Mouse (Mus musculus): ENCODE data around the gene Mslnl. TPM values are rescaled to one million over a fixed set of nuclear protein-coding genes. Genes with fewer than 3 reads are reported as not detected.

Gene Mslnl
- polyA plus RNA-seq, 1 experiment from 2014 or later, result not detected

- Histone ChIP-seq H3K4me1 (replicated peaks) (peaks cover 47% of the 10 kb centered on the region), H3K4me2 (no peak overlapping the region), H3K27ac (no peak overlapping the region), H3K36me3 (peaks cover 42% of the 10 kb centered on the region), H3K9ac (no peak overlapping the region), H3K4me3 (no peak overlapping the region), H3K27me3 (no peaks in the 10 kb centered on the region), H3K9me3 (replicated peaks) (no peaks in the 10 kb centered on the region)
- WGBS, result 87% methylated on average over 9 of the region's 9 CpGs
- ATAC-seq (replicated peaks; ENCODE audit: insufficient number of reproducible peaks, insufficient read depth, low FRiP score, low read depth), result no peak
Measured at GRCm38 (mm10) chr17:25786781-25787504, 51.1 kb downstream of the Mslnl start.

GRCm38 (mm10) chr17:25791320-25791842 lies 55.5 kb downstream of the Mslnl start:
- no peaks in the 10 kb centered on the region for H3K9me3 ChIP-seq (replicated peaks)
- peaks cover 43% of the 10 kb centered on the region for H3K4me1 ChIP-seq (replicated peaks)
- 24% methylated on average over 19 of the region's 19 CpGs for WGBS
- no peaks in the 10 kb centered on the region for H3K27me3 ChIP-seq
- H3K9ac ChIP-seq, result peak overlapping the region; percentile 55
- ATAC-seq (replicated peaks; ENCODE audit: insufficient number of reproducible peaks, insufficient read depth, low FRiP score, low read depth), result 0 out of 2 replicates have a peak, but pooled peaks have one; percentile 2
- H3K36me3 ChIP-seq, result peaks cover 25% of the 10 kb centered on the region; the same call in 1 of the 2 replicates
- H3K4me3 ChIP-seq, result peak overlapping the region; percentile 63
- H3K27ac ChIP-seq, result peak overlapping the region; percentile 91
- peak overlapping the region; percentile 79 for H3K4me2 ChIP-seq

DNA sequence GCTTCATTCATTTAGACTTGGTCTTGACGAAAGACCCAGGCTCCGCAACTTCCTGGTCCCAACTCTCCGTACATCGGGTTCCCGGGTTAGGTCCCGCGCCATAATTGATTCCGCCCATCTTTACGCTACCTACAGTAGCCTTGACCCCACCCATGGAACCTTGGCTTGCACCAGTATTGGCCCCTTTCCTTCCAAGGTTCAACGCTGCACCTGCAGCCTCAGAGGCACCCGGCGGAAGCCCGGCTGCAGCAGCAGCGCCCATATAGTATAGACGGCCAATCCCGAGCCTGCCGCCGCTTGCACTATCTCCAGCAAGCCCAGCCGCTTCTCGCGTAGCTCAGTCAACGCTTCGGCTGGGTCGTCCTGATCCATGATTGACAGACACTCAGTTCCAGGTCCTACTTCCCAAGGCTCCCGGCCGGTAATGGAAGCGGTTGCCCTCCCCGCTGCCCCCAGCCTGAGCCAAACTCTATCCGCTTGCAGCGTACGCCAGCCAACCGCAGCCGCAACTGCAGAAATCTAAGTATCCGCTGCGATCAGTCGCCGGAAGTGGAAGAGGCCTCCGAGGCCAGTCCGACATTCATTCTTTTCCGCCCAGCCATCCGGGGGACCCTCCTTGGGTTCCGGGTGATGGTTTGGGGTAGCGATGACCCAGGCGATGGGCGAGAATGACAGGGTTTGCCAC lies 56.1 kb downstream of the Mslnl start:
- under 1% methylated on average over 45 of the region's 45 CpGs for WGBS
- Histone ChIP-seq H3K9ac (peak overlapping the region; percentile 55), H3K36me3 (peaks cover 25% of the 10 kb centered on the region; the same call in 1 of the 2 replicates), H3K27ac (peak overlapping the region; percentile 91), H3K4me3 (peak overlapping the region; percentile 63), H3K4me2 (peak overlapping the region; percentile 79), H3K4me1 (replicated peaks) (peaks cover 45% of the 10 kb centered on the region), H3K27me3 (no peaks in the 10 kb centered on the region), H3K9me3 (replicated peaks) (no peaks in the 10 kb centered on the region)
- ATAC-seq (replicated peaks; ENCODE audit: insufficient number of reproducible peaks, insufficient read depth, low FRiP score, low read depth), result peak; percentile 35; the same call in 1 of the 2 replicates

- peaks cover 20% of the 10 kb centered on the region; the same call in 1 of the 2 replicates for H3K36me3 ChIP-seq
- H3K27me3 ChIP-seq, result no peaks in the 10 kb centered on the region
- peak within 1 kb of the TSS; percentile 63 for H3K4me3 ChIP-seq
- 1% methylated on average over 14 of the region's 14 CpGs for WGBS
- H3K4me2 ChIP-seq, result peak within 1 kb of the TSS; percentile 79
- no peaks in the 10 kb centered on the region for H3K9me3 ChIP-seq (replicated peaks)
- peaks cover 45% of the 10 kb centered on the region for H3K4me1 ChIP-seq (replicated peaks)
- H3K27ac ChIP-seq, result peak within 1 kb of the TSS; percentile 91
- peak within 1 kb of the TSS; percentile 55 for H3K9ac ChIP-seq
- peak; percentile 77 for ATAC-seq (replicated peaks; ENCODE audit: insufficient number of reproducible peaks, insufficient read depth, low FRiP score, low read depth)
Measured at GRCm38 (mm10) chr17:25792615-25793014, 56.8 kb downstream of the Mslnl start, which contains the start of gene Fam173a. Gene Fam173a (minus strand): TSS chr17:25792901.

DNA sequence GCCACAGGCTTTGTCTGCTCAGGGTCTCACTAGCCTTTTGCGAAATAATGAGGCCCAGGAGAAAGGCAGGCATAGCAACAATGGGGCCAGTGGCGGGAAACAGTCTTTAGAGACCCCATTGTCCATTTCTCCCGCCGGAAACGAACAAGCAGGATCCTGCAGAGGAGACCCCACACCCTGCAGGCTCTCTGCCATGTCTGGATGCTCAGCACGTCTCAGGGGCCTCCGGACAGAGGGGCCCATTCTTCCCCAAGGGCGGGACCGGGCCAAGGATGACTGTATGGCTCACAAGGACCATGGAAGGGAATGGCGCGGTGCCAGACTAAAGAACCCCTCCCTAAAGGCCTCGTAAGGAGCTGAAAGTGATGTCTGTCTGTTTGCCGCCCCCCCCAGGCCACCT lies 58.4 kb downstream of the Mslnl start:
- no peak for ATAC-seq (replicated peaks; ENCODE audit: insufficient number of reproducible peaks, insufficient read depth, low FRiP score, low read depth)
- no peak overlapping the region for H3K4me2 ChIP-seq
- H3K4me3 ChIP-seq, result no peak overlapping the region
- H3K9me3 ChIP-seq (replicated peaks), result no peaks in the 10 kb centered on the region
- peaks cover 45% of the 10 kb centered on the region for H3K4me1 ChIP-seq (replicated peaks)
- no peak overlapping the region for H3K9ac ChIP-seq
- H3K27me3 ChIP-seq, result no peaks in the 10 kb centered on the region
- peaks cover 9% of the 10 kb centered on the region; the same call in 1 of the 2 replicates for H3K36me3 ChIP-seq
- 0 out of 2 replicates have a peak overlapping the region, but pooled peaks have one; percentile 91 for H3K27ac ChIP-seq
- WGBS, result 73% methylated on average over 13 of the region's 13 CpGs

- Histone ChIP-seq H3K9me3 (replicated peaks) (no peaks in the 10 kb centered on the region), H3K27me3 (no peaks in the 10 kb centered on the region), H3K27ac (no peak overlapping the region), H3K4me1 (replicated peaks) (peaks cover 45% of the 10 kb centered on the region), H3K4me2 (0 out of 2 replicates have a peak overlapping the region, but pooled peaks have one; percentile 82), H3K36me3 (0 out of 2 replicates have a peak, but pooled peaks cover 3% of the 10 kb centered on the region), H3K4me3 (no peak overlapping the region), H3K9ac (no peak overlapping the region)
- 85% methylated on average over 17 of the region's 17 CpGs for WGBS
- ATAC-seq (replicated peaks; ENCODE audit: insufficient number of reproducible peaks, insufficient read depth, low FRiP score, low read depth), result no peak
Measured at GRCm38 (mm10) chr17:25794998-25795397, 59.2 kb downstream of the Mslnl start.

DNA sequence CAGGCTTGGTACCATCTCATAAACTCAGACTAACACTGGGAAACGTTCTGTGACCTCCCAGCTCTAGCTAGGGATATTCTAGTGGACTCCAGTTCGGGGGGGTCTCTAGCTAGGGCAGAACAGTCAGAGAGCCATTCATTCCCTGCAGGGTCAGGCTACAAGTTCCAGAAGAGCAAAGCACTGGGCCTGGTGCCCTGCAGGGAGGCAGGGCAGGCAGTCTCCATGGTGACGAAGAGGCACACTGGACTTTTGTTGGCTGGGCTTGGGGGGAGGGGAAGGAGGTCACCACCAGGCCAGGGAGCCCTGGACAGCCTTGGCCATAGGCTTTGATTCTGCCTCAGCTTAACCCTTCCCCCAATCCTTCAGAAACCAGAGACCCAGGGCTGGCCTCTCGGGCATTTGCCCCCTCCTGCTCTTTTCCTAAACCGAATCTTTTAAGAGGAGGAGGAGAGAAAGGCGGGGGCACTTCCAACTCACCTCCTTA lies 59.8 kb downstream of the Mslnl start, which contains the start of gene AC134908.4:
Gene AC134908.4, minus strand, starts transcription at position 51 of the 484 bp plus-strand sequence.
- H3K4me1 ChIP-seq (replicated peaks), result peaks cover 41% of the 10 kb centered on the region
- H3K4me2 ChIP-seq, result peak within 1 kb of the TSS; percentile 82
- H3K4me3 ChIP-seq, result peak within 1 kb of the TSS; percentile 69
- 35% methylated on average over 6 of the region's 6 CpGs for WGBS
- no peaks in the 10 kb centered on the region for H3K36me3 ChIP-seq
- no peak for ATAC-seq (replicated peaks; ENCODE audit: insufficient number of reproducible peaks, insufficient read depth, low FRiP score, low read depth)
- no peak within 1 kb of the TSS for H3K27ac ChIP-seq
- no peaks in the 10 kb centered on the region for H3K9me3 ChIP-seq (replicated peaks)
- H3K9ac ChIP-seq, result peak within 1 kb of the TSS; percentile 65
- H3K27me3 ChIP-seq, result no peaks in the 10 kb centered on the region

DNA sequence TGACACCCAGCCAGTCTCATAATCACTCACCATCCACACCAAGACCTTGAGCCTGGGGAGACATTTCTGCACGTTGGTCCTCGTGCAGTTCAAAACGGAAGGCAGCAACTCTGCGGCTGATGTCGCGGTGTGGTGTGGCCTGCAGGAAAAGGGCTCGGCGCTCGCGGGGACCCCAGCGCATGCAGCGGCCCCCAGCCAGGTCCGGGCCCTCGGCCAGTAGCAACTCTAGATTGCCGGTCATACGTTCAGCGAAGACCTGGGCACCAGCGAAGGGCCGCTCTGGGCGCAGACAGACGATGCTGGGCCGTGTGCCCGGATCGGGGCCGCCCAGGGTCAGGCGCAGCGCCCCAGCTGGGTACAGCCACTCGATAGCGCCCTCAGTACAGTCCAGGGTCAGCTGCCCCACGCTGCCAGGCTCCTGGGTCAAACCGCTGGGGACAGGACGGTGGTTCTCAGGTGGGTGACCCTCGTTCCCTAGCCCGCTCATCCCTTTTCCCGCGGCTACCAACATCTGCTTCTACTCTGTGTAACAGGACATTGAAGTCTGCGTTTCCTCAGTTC lies 60.4 kb downstream of the Mslnl start:
- Histone ChIP-seq H3K9me3 (replicated peaks) (no peaks in the 10 kb centered on the region), H3K4me3 (peak overlapping the region; percentile 69), H3K4me1 (replicated peaks) (peaks cover 35% of the 10 kb centered on the region), H3K27me3 (peaks cover 1% of the 10 kb centered on the region; the same call in 1 of the 2 replicates), H3K4me2 (peak overlapping the region; percentile 82), H3K27ac (no peak overlapping the region), H3K36me3 (no peaks in the 10 kb centered on the region), H3K9ac (peak overlapping the region; percentile 65)
- 4% methylated on average over 37 of the region's 37 CpGs for WGBS
- ATAC-seq (replicated peaks; ENCODE audit: insufficient number of reproducible peaks, insufficient read depth, low FRiP score, low read depth), result no peak

DNA sequence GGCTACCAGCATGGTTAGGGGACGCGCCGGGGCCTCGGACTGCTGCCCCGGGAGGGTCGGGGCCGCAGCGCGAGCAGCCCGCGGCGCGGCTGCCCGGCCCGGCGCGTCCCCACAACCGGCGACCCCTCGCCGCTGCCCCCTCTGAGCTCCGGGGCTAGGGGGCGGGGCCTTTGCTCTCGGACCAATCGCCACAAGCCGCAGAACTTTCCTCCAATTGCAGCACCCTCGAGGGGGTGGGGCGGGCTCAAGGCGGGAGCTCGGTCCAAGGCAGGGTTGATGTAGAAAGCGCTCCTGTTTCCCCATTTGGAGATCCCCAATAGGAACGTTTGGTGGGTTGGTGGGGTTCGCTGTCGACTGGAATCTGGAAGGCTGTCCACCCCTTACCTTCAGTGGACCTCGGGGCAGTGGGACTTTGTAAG lies 61.1 kb downstream of the Mslnl start, which contains the start of gene Metrn:
Gene Metrn, minus strand, starts transcription at position 186 of the 419 bp plus-strand sequence.
- peak; percentile 78 for ATAC-seq (replicated peaks; ENCODE audit: insufficient number of reproducible peaks, insufficient read depth, low FRiP score, low read depth)
- WGBS, result 0% methylated on average over 35 of the region's 35 CpGs
- H3K27ac ChIP-seq, result no peak within 1 kb of the TSS

More for the DNA sequence above, 61.1 kb downstream of the Mslnl start, which contains the start of gene Metrn:
- Histone ChIP-seq H3K4me3 (peak within 1 kb of the TSS; percentile 69), H3K27me3 (peaks cover 5% of the 10 kb centered on the region), H3K4me1 (replicated peaks) (peaks cover 31% of the 10 kb centered on the region), H3K9me3 (replicated peaks) (no peaks in the 10 kb centered on the region), H3K9ac (peak within 1 kb of the TSS; percentile 65), H3K36me3 (no peaks in the 10 kb centered on the region), H3K4me2 (peak within 1 kb of the TSS; percentile 82)

Data from heart, embryonic 15.5 days (tissue).